Mouse (Mus musculus): ENCODE measurements at regions not wholly inside any gene's neighbourhood (a gene's known extent, or its start where the extent isn't known, plus 50 kb on each side); places are given as distances from the start of the nearest gene placed in this dataset.

- Histone ChIP-seq H3K9ac (replicated peaks) (no peak overlapping the region), H3K27me3 (peaks cover 6% of the 10 kb centered on the region; the same call in 1 of the 2 replicates), H3K4me2 (no peak overlapping the region), H3K4me1 (replicated peaks) (peaks cover 9% of the 10 kb centered on the region), H3K36me3 (no peaks in the 10 kb centered on the region), H3K27ac (no peak overlapping the region), H3K4me3 (replicated peaks) (no peak overlapping the region), H3K9me3 (no peaks in the 10 kb centered on the region)
- ATAC-seq (ENCODE audit: insufficient number of reproducible peaks, insufficient read depth, low FRiP score, low TSS enrichment, low read depth): no peak
- 90% methylated on average over 19 of the region's 19 CpGs for WGBS
Observed at GRCm38 (mm10) chr15:97459606-97460359, 212.7 kb upstream of the Amigo2 start.

- H3K4me2 ChIP-seq: peak overlapping the region; percentile 37
Observed at GRCm38 (mm10) chr15:97458748-97459221, 211.7 kb upstream of the Amigo2 start.

DNA sequence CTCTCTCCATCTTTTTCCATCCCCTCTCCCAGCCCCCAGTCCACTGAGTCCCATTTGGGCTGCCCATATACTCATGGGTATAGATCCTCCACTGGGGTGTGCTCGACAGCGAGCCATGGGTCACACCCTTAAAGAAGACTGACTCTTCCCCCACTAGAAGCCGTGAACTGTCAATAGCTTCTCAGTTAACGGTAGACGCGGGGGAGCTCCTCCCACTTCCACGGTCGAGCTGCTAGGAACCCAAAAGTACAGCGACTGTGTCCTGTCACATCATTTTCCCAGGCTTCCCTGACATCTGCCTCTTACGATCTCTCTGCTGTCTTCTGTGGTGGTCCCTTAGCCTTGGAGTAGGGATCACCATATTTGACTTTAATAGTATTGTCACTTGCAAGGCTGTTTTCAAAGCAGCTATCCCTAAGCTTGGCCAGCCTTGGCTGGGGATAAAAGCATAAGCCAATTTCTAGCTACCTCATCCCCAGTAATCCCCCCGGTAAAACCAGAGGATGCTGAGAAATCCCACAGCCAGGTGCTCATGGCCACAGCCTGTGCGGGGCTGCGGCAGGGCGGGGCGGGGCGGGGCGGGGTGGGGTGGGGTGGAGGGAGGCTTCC is 211.2 kb upstream of the Amigo2 start:
- Histone ChIP-seq H3K9ac (replicated peaks) (no peak overlapping the region), H3K4me1 (replicated peaks) (peaks cover 9% of the 10 kb centered on the region), H3K9me3 (no peaks in the 10 kb centered on the region), H3K36me3 (no peaks in the 10 kb centered on the region), H3K4me3 (replicated peaks) (no peak overlapping the region), H3K27ac (no peak overlapping the region), H3K27me3 (peaks cover 6% of the 10 kb centered on the region; the same call in 1 of the 2 replicates), H3K4me2 (peak overlapping the region; percentile 37)
- 41% methylated on average over 17 of the region's 17 CpGs for WGBS
- no peak for ATAC-seq (ENCODE audit: insufficient number of reproducible peaks, insufficient read depth, low FRiP score, low TSS enrichment, low read depth)

More at GRCm38 (mm10) chr15:97458748-97459221, 211.7 kb upstream of the Amigo2 start:
- H3K36me3 ChIP-seq: no peaks in the 10 kb centered on the region
- no peak for ATAC-seq (ENCODE audit: insufficient number of reproducible peaks, insufficient read depth, low FRiP score, low TSS enrichment, low read depth)
- H3K9ac ChIP-seq (replicated peaks): no peak overlapping the region
- H3K27ac ChIP-seq: no peak overlapping the region
- H3K4me1 ChIP-seq (replicated peaks): peaks cover 9% of the 10 kb centered on the region
- H3K9me3 ChIP-seq: no peaks in the 10 kb centered on the region
- 69% methylated on average over 11 of the region's 11 CpGs for WGBS
- peaks cover 6% of the 10 kb centered on the region; the same call in 1 of the 2 replicates for H3K27me3 ChIP-seq
- H3K4me3 ChIP-seq (replicated peaks): no peak overlapping the region

- Histone ChIP-seq H3K4me2 (no peak overlapping the region), H3K9ac (replicated peaks) (no peak overlapping the region), H3K36me3 (no peaks in the 10 kb centered on the region), H3K9me3 (no peaks in the 10 kb centered on the region), H3K4me3 (replicated peaks) (no peak overlapping the region), H3K4me1 (replicated peaks) (peaks cover 9% of the 10 kb centered on the region), H3K27me3 (peaks cover 6% of the 10 kb centered on the region; the same call in 1 of the 2 replicates), H3K27ac (no peak overlapping the region)
- WGBS: 84% methylated on average over 8 of the region's 8 CpGs
- ATAC-seq (ENCODE audit: insufficient number of reproducible peaks, insufficient read depth, low FRiP score, low TSS enrichment, low read depth): no peak
Observed at GRCm38 (mm10) chr15:97457468-97457867, 210.4 kb upstream of the Amigo2 start.

DNA sequence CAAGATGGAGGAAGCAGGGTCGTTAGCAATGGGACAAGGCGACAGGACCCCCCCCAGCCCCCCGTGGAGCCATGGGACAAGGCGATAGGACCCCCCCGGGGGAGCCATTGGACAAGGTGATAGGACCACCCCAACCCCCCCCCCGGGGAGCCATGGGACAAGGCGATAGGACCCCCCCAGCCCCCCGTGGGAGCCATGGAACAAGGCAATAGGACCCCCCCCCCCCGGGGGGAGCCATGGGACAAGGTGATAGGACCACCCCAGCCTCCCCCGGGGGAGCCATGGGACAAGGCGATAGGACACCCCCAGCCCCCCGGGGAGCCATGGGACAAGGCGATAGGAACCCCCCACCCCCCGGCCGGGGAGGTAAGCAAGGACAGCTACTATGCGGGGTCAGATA is 209.9 kb upstream of the Amigo2 start:
- no peak overlapping the region for H3K4me2 ChIP-seq
- peaks cover 9% of the 10 kb centered on the region for H3K4me1 ChIP-seq (replicated peaks)
- no peak overlapping the region for H3K9ac ChIP-seq (replicated peaks)
- H3K36me3 ChIP-seq: no peaks in the 10 kb centered on the region
- H3K27me3 ChIP-seq: peaks cover 6% of the 10 kb centered on the region; the same call in 1 of the 2 replicates
- WGBS: 87% methylated on average over 16 of the region's 16 CpGs
- H3K27ac ChIP-seq: no peak overlapping the region
- ATAC-seq (ENCODE audit: insufficient number of reproducible peaks, insufficient read depth, low FRiP score, low TSS enrichment, low read depth): no peak
- no peaks in the 10 kb centered on the region for H3K9me3 ChIP-seq
- H3K4me3 ChIP-seq (replicated peaks): no peak overlapping the region

DNA sequence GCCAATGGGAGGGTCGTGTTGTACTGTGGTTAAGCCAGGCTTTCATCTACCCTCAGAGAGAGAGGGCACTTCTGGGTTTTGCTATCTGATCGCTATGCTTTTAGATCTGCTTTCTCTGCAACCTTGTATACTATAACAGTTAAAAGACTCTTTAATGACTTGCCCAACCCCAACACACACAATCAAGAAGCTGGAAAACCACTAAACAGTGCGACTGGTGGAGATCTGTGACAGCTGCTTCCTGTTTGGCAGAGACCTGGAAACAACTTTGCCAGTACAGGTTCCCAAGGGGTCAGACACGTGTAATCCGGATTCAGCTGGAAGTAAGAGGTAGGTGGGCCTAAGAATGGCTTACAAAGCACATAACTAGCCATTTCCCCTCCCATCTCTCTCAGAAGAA is 208.6 kb upstream of the Amigo2 start:
- ATAC-seq (ENCODE audit: insufficient number of reproducible peaks, insufficient read depth, low FRiP score, low TSS enrichment, low read depth): 0 out of 2 replicates have a peak, but pooled peaks have one; percentile 31
- Histone ChIP-seq H3K36me3 (no peaks in the 10 kb centered on the region), H3K27me3 (peaks cover 6% of the 10 kb centered on the region; the same call in 1 of the 2 replicates), H3K4me3 (replicated peaks) (no peak overlapping the region), H3K9ac (replicated peaks) (no peak overlapping the region), H3K27ac (no peak overlapping the region), H3K9me3 (no peaks in the 10 kb centered on the region), H3K4me2 (no peak overlapping the region), H3K4me1 (replicated peaks) (peaks cover 9% of the 10 kb centered on the region)
- 43% methylated on average over 5 of the region's 5 CpGs for WGBS

GRCm38 (mm10) chr15:97449724-97450123 is 202.6 kb upstream of the Amigo2 start:
- H3K27ac ChIP-seq: no peak overlapping the region
- no peak for ATAC-seq (ENCODE audit: insufficient number of reproducible peaks, insufficient read depth, low FRiP score, low TSS enrichment, low read depth)
- H3K4me1 ChIP-seq (replicated peaks): no peaks in the 10 kb centered on the region
- H3K4me3 ChIP-seq (replicated peaks): no peak overlapping the region
- WGBS: 74% methylated on average over 3 of the region's 3 CpGs
- no peaks in the 10 kb centered on the region for H3K9me3 ChIP-seq
- no peak overlapping the region for H3K4me2 ChIP-seq
- H3K36me3 ChIP-seq: no peaks in the 10 kb centered on the region
- no peak overlapping the region for H3K9ac ChIP-seq (replicated peaks)
- H3K27me3 ChIP-seq: no peaks in the 10 kb centered on the region

DNA sequence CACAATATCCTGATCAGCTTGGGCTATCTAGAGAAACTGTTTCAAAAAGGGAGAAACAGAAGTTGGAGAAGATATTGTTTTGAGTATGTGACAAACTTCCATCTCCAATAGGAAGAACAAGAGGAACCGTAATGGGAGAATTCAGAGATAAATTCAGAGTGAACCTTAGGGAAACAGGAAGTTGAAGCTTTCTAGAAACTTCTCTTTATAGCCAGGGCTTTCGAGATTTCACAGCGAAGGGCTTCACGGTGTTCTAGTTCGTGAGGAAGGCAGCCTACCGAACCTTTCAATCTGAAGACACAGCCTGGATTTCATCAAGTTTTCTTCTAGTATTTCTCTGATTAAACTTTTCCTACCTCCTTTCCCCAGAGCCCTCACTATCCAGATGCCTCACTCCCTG is 201.9 kb upstream of the Amigo2 start:
- no peak overlapping the region for H3K9ac ChIP-seq (replicated peaks)
- WGBS: 88% methylated on average over 6 of the region's 6 CpGs
- H3K27me3 ChIP-seq: no peaks in the 10 kb centered on the region
- no peaks in the 10 kb centered on the region for H3K4me1 ChIP-seq (replicated peaks)
- no peaks in the 10 kb centered on the region for H3K9me3 ChIP-seq
- no peak overlapping the region for H3K4me2 ChIP-seq
- no peak overlapping the region for H3K27ac ChIP-seq
- ATAC-seq (ENCODE audit: insufficient number of reproducible peaks, insufficient read depth, low FRiP score, low TSS enrichment, low read depth): no peak
- H3K4me3 ChIP-seq (replicated peaks): no peak overlapping the region
- H3K36me3 ChIP-seq: no peaks in the 10 kb centered on the region

DNA sequence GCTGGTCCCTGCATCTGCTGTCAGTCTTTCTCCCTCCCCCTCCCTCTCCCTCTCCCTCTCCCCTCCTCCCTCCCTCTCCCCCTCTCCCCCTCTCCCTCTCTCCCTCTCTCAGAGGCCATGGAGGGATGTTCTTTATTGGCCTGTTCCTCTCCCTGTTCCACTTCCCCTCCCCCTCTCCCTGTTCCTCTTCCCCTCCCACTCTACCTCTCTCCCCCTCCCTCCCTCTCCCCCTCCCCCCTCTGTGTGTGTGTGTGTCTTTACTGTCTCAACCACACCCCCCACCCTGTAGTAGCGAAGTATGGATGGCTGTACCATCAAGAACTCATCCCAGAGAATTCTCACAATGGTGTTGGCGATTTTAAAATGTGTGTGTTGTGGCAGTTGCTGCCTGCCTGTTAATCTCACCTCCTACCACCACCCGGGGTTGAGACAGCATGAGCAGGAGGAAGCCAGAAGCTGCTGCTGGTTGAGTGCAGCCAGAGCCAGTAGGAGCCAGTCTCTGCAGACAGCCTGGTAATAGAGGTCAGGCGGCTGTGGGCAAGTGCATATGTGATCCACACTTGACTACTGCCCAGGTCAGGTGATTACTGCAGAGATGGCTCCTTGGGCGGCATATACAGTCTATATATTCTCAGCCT is 201.3 kb upstream of the Amigo2 start:
- no peaks in the 10 kb centered on the region for H3K4me1 ChIP-seq (replicated peaks)
- H3K27me3 ChIP-seq: no peaks in the 10 kb centered on the region
- H3K36me3 ChIP-seq: no peaks in the 10 kb centered on the region
- H3K4me2 ChIP-seq: no peak overlapping the region
- H3K9me3 ChIP-seq: no peaks in the 10 kb centered on the region
- H3K27ac ChIP-seq: no peak overlapping the region
- ATAC-seq (ENCODE audit: insufficient number of reproducible peaks, insufficient read depth, low FRiP score, low TSS enrichment, low read depth): no peak
- WGBS: 56% methylated on average over 5 of the region's 5 CpGs
- no peak overlapping the region for H3K4me3 ChIP-seq (replicated peaks)
- H3K9ac ChIP-seq (replicated peaks): no peak overlapping the region

DNA sequence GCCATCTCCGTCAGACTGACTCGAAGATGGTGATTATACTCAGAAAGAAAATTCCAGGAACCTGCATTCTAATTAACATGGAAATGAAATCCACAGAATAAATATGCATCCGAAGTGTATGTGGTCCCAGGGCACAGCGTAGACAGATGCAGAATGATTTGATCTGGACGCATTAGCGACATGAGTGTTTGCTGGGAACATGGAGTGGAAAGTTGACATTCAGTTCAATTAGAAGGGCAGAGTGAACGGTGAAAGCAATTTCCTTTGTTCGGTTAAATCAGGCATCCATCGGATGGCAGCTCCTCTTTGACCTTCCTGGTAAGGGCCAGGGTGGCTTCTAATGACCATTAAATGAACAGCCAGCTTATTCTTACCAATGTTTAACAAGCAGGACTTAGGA is 199.1 kb upstream of the Amigo2 start:
- no peaks in the 10 kb centered on the region for H3K4me1 ChIP-seq (replicated peaks)
- WGBS: 81% methylated on average over 9 of the region's 9 CpGs

GRCm38 (mm10) chr15:97438235-97438760 is 191.2 kb upstream of the Amigo2 start:
- H3K27me3 ChIP-seq: no peaks in the 10 kb centered on the region
- H3K9me3 ChIP-seq: no peaks in the 10 kb centered on the region
- no peaks in the 10 kb centered on the region for H3K36me3 ChIP-seq
- 88% methylated on average over 5 of the region's 5 CpGs for WGBS
- no peak overlapping the region for H3K4me2 ChIP-seq
- no peak overlapping the region for H3K9ac ChIP-seq (replicated peaks)
- H3K27ac ChIP-seq: no peak overlapping the region
- H3K4me1 ChIP-seq (replicated peaks): no peaks in the 10 kb centered on the region
- no peak overlapping the region for H3K4me3 ChIP-seq (replicated peaks)
- ATAC-seq (ENCODE audit: insufficient number of reproducible peaks, insufficient read depth, low FRiP score, low TSS enrichment, low read depth): no peak

More for the DNA sequence above, 199.1 kb upstream of the Amigo2 start:
- Histone ChIP-seq H3K4me2 (no peak overlapping the region), H3K36me3 (no peaks in the 10 kb centered on the region), H3K9me3 (no peaks in the 10 kb centered on the region), H3K4me3 (replicated peaks) (no peak overlapping the region), H3K27ac (no peak overlapping the region), H3K27me3 (no peaks in the 10 kb centered on the region), H3K9ac (replicated peaks) (no peak overlapping the region)
- ATAC-seq (ENCODE audit: insufficient number of reproducible peaks, insufficient read depth, low FRiP score, low TSS enrichment, low read depth): no peak

Data from limb, embryonic 12.5 days (tissue).